Comparison of ENCODE assay signal across 8 mouse cellular contexts in genomic region chr11:94320969-94321930, GRCm38 (mm10). TPM values are rescaled to one million over a fixed set of nuclear protein-coding genes. Genes with fewer than 3 reads are reported as not detected.
DNase-seq lines count a peak whose midpoint lies in the region; ATAC-seq lines count a peak whose summit lies in the region.

No protein-coding gene starts in this region.

- WGBS in forebrain, embryonic 15.5 days: under 1% methylated on average over 67 of the region's 67 CpGs
- under 1% methylated on average over 67 of the region's 67 CpGs for WGBS in limb, embryonic 13.5 days
- under 1% methylated on average over 66 of the region's 67 CpGs for WGBS in midbrain, embryonic 15.5 days

- H3K27me3 ChIP-seq in forebrain, embryonic 15.5 days: no peaks in the 10 kb centered on the region
- H3K27me3 ChIP-seq in limb, embryonic 13.5 days: no peaks in the 10 kb centered on the region
- H3K27me3 ChIP-seq in midbrain, embryonic 15.5 days (replicated peaks): no peaks in the 10 kb centered on the region

- H3K27ac ChIP-seq in forebrain, embryonic 15.5 days (replicated peaks): peak overlapping the region; percentile 94
- peak overlapping the region; percentile 98 for H3K27ac ChIP-seq in limb, embryonic 13.5 days
- peak overlapping the region; percentile 95 for H3K27ac ChIP-seq in midbrain, embryonic 15.5 days

- no peaks in the 10 kb centered on the region for H3K9me3 ChIP-seq in forebrain, embryonic 15.5 days
- no peaks in the 10 kb centered on the region for H3K9me3 ChIP-seq in limb, embryonic 13.5 days
- H3K9me3 ChIP-seq in midbrain, embryonic 15.5 days: no peaks in the 10 kb centered on the region

- peak overlapping the region; percentile 64 for H3K4me2 ChIP-seq in forebrain, embryonic 15.5 days (replicated peaks)
- peak overlapping the region; percentile 67 for H3K4me2 ChIP-seq in limb, embryonic 13.5 days (replicated peaks)
- H3K4me2 ChIP-seq in midbrain, embryonic 15.5 days: peak overlapping the region; percentile 71

- H3K4me3 ChIP-seq in forebrain, embryonic 15.5 days: peak overlapping the region; percentile 69
- peak overlapping the region; percentile 98 for H3K4me3 ChIP-seq in limb, embryonic 13.5 days
- peak overlapping the region; percentile 92 for H3K4me3 ChIP-seq in midbrain, embryonic 15.5 days

- no peaks in the 10 kb centered on the region for H3K36me3 ChIP-seq in forebrain, embryonic 15.5 days
- H3K36me3 ChIP-seq in limb, embryonic 13.5 days: peaks cover 9% of the 10 kb centered on the region
- H3K36me3 ChIP-seq in midbrain, embryonic 15.5 days (replicated peaks): no peaks in the 10 kb centered on the region

- peak; percentile 84 for ATAC-seq in forebrain, embryonic 15.5 days (replicated peaks)
- peak; percentile 63 for ATAC-seq in limb, embryonic 13.5 days (ENCODE audit: low FRiP score, low read depth)
- peak; percentile 73 for ATAC-seq in midbrain, embryonic 15.5 days (replicated peaks)

- peak; percentile 45 for DNase-seq in embryo, embryonic 10 days (ENCODE audit: low spot score)
- DNase-seq in embryo, embryonic 9.5 days (ENCODE audit: extremely low spot score): no peak
- peak; percentile 48 for DNase-seq in urinary bladder, postnatal 14 days (ENCODE audit: low spot score)
- no peak for DNase-seq in urinary bladder, adult 18-20 months (ENCODE audit: low spot score in 2 of 2)
- DNase-seq in right cerebral cortex, adult 18-20 months: no peak

- H3K9ac ChIP-seq in forebrain, embryonic 15.5 days (replicated peaks): peak overlapping the region; percentile 92
- H3K9ac ChIP-seq in limb, embryonic 13.5 days: peak overlapping the region; percentile 99
- H3K9ac ChIP-seq in midbrain, embryonic 15.5 days: peak overlapping the region; percentile 99

- peaks cover 50% of the 10 kb centered on the region for H3K4me1 ChIP-seq in forebrain, embryonic 15.5 days
- peaks cover 38% of the 10 kb centered on the region for H3K4me1 ChIP-seq in limb, embryonic 13.5 days
- peaks cover 44% of the 10 kb centered on the region for H3K4me1 ChIP-seq in midbrain, embryonic 15.5 days

RNA-seq across cellular contexts. Expression of gene Luc7l3, which starts 0.5 kb away (rescaled TPM):
- polyA plus RNA-seq in forebrain, embryonic 15.5 days (2015; fragmentation: Nextera tagmentation; extraction: Ambion mirVana): 153 and 156 TPM in 2 replicates
- 133 and 145 TPM in 2 replicates for polyA plus RNA-seq in limb, embryonic 13.5 days (2015; fragmentation: Nextera tagmentation; extraction: Ambion mirVana)
- polyA plus RNA-seq in midbrain, embryonic 15.5 days (2015; fragmentation: Nextera tagmentation; extraction: Ambion mirVana): 129 and 143 TPM in 2 replicates

RNA-seq across cellular contexts. Expression of gene Ankrd40, which starts 6.6 kb away (rescaled TPM):
- polyA plus RNA-seq in forebrain, embryonic 15.5 days (2015; fragmentation: Nextera tagmentation; extraction: Ambion mirVana): 15.9 and 17.2 TPM in 2 replicates
- 17.0 and 18.8 TPM in 2 replicates for polyA plus RNA-seq in limb, embryonic 13.5 days (2015; fragmentation: Nextera tagmentation; extraction: Ambion mirVana)
- 16.7 and 18.4 TPM in 2 replicates for polyA plus RNA-seq in midbrain, embryonic 15.5 days (2015; fragmentation: Nextera tagmentation; extraction: Ambion mirVana)

RNA-seq across cellular contexts. Expression of gene Gm21885, which starts 39.6 kb away (rescaled TPM):
- 0.45 TPM in 1 of 2 replicates, not detected in the other for polyA plus RNA-seq in forebrain, embryonic 15.5 days (2015; fragmentation: Nextera tagmentation; extraction: Ambion mirVana)
- 0.26 and 0.32 TPM in 2 replicates for polyA plus RNA-seq in limb, embryonic 13.5 days (2015; fragmentation: Nextera tagmentation; extraction: Ambion mirVana)
- 0.45 and 0.89 TPM in 2 replicates for polyA plus RNA-seq in midbrain, embryonic 15.5 days (2015; fragmentation: Nextera tagmentation; extraction: Ambion mirVana)

Comparison
In these comparisons a context has a peak if more than half of its experiments do, and no peak if none do; other contexts are left out.
1. DNase-seq: peak in embryo, embryonic 10 days (single experiment) and urinary bladder, postnatal 14 days (single experiment); none in embryo, embryonic 9.5 days (single experiment), urinary bladder, adult 18-20 months (0 of 2) and right cerebral cortex, adult 18-20 months (single experiment).
2. Peak in every context shown above with its lines, with median percentiles within 50 percentile points of each other: ATAC-seq, H3K27ac ChIP-seq, H3K4me2 ChIP-seq, H3K4me3 ChIP-seq and H3K9ac ChIP-seq.